Mouse (Mus musculus): ENCODE measurements at regions not wholly inside any gene's neighbourhood (a gene's known extent, or its start where the extent isn't known, plus 50 kb on each side); places are given as distances from the start of the nearest gene placed in this dataset.

DNA sequence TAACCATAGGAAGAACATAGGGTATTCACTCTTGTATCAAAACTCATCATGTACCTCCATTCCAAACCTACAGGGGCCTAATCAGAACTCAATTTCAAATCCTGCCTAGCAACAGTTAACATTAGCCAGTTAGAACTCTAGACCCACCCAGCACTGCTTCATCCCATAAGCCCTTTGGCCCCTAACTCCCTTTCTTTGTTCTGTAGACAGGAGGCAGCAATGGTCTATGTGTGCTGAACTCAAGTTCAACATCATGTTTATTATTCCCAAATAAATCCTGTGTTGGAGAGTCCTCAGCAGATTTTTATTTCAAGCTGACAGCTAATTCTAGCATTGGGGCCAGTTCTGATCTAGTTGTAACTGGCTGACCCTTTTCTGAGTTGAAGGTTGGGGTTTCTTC lies 112.2 kb downstream of the Ipo8 start:
- Histone ChIP-seq H3K36me3 (ENCODE audit: control insufficient read depth, insufficient read depth) (no peaks in the 10 kb centered on the region), H3ac (ENCODE audit: control insufficient read depth, insufficient read length) (no peak overlapping the region)
- no peak for TF ChIP-seq POLR2A (IDR thresholded peaks at IDR 0.05; ENCODE audit: insufficient read length, low read depth)
- TF ChIP-seq USF1 (IDR thresholded peaks at IDR 0.05; ENCODE audit: low read depth): no peak
- TF ChIP-seq SRF (IDR thresholded peaks at IDR 0.05; ENCODE audit: control insufficient read depth, insufficient read length, low read depth): no peak

DNA sequence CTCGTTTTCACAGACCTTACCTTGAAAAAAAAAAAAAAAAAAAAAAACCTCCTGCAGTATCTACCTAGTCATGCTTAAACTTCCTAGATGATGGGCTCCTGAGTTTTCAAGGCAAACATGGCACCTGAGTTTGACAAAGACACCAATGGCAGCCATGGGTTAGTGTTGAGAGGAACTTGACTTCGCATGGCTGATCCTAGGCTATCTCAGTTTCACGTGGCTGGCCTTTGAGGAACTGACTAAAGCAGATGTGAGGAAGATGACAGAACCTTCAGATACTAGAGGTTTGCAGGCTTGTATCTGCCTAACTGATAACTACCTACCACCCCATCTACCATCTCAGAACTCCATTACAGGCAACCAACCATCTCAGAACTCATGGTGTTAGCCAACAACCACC lies 120.9 kb downstream of the Ipo8 start:
- H3K4me3 ChIP-seq: no peak overlapping the region
- H3K79me2 ChIP-seq (ENCODE audit: control insufficient read depth, insufficient read depth): no peaks in the 10 kb centered on the region
- H3K27me3 ChIP-seq (ENCODE audit: control insufficient read depth, insufficient read depth, insufficient read length): no peaks in the 10 kb centered on the region
- H3K36me3 ChIP-seq (ENCODE audit: control insufficient read depth, insufficient read depth): no peaks in the 10 kb centered on the region
- no peak overlapping the region for H3ac ChIP-seq (ENCODE audit: control insufficient read depth, insufficient read length)
- TF ChIP-seq MYOG (IDR thresholded peaks at IDR 0.05; ENCODE audit: control insufficient read depth in 1 of 3, insufficient read depth in 1 of 3, insufficient read length in 2 of 3, low read depth in 2 of 3): no peak
- TF ChIP-seq REST (IDR thresholded peaks at IDR 0.05; ENCODE audit: insufficient read depth, insufficient read length): no peak
- no peak for TF ChIP-seq POLR2A (IDR thresholded peaks at IDR 0.05; ENCODE audit: insufficient read length, low read depth)
- TF ChIP-seq TCF12 (IDR thresholded peaks at IDR 0.05; ENCODE audit: insufficient read depth, poor library complexity, severe bottlenecking): no peak
- no peak for TF ChIP-seq MAX (IDR thresholded peaks at IDR 0.05; ENCODE audit: low read depth)
- no peak for TF ChIP-seq TCF3 (IDR thresholded peaks at IDR 0.05; ENCODE audit: insufficient read length, low read depth)
- no peak for TF ChIP-seq POLR2AphosphoS2 (IDR thresholded peaks at IDR 0.05; ENCODE audit: insufficient read length, low read depth)
- no peak for TF ChIP-seq CEBPB (IDR thresholded peaks at IDR 0.05; ENCODE audit: insufficient read depth, poor library complexity, severe bottlenecking)
- no peak overlapping the region for H3K4me2 ChIP-seq (ENCODE audit: low read depth)

More for the DNA sequence above, 112.2 kb downstream of the Ipo8 start:
- Histone ChIP-seq H3K4me2 (ENCODE audit: low read depth) (no peak overlapping the region), H3K27me3 (ENCODE audit: control insufficient read depth, insufficient read depth, insufficient read length) (no peaks in the 10 kb centered on the region), H3K4me3 (no peak overlapping the region), H3K79me2 (ENCODE audit: control insufficient read depth, insufficient read depth) (no peaks in the 10 kb centered on the region)

GRCm38 (mm10) chr6:148708389-148708788 lies 122.9 kb downstream of the Ipo8 start:
- Histone ChIP-seq H3K79me2 (ENCODE audit: control insufficient read depth, insufficient read depth) (no peaks in the 10 kb centered on the region), H3K36me3 (ENCODE audit: control insufficient read depth, insufficient read depth) (no peaks in the 10 kb centered on the region), H3K27me3 (ENCODE audit: control insufficient read depth, insufficient read depth, insufficient read length) (no peaks in the 10 kb centered on the region), H3ac (ENCODE audit: control insufficient read depth, insufficient read length) (no peak overlapping the region), H3K4me3 (no peak overlapping the region), H3K4me2 (ENCODE audit: low read depth) (no peak overlapping the region)
- TF ChIP-seq MYOG (IDR thresholded peaks at IDR 0.05; ENCODE audit: control insufficient read depth in 1 of 3, insufficient read depth in 1 of 3, insufficient read length in 2 of 3, low read depth in 2 of 3) (no peak), E2F4 (IDR thresholded peaks at IDR 0.05; ENCODE audit: insufficient read depth) (no peak), MYOD1 (IDR thresholded peaks at IDR 0.05; ENCODE audit: control insufficient read depth in 1 of 3, insufficient read length in 2 of 3, low read depth in 2 of 3) (no peak), POLR2AphosphoS2 (IDR thresholded peaks at IDR 0.05; ENCODE audit: insufficient read length, low read depth) (no peak), CEBPB (IDR thresholded peaks at IDR 0.05; ENCODE audit: insufficient read depth, poor library complexity, severe bottlenecking) (no peak), POLR2A (IDR thresholded peaks at IDR 0.05; ENCODE audit: insufficient read length, low read depth) (no peak), TCF3 (IDR thresholded peaks at IDR 0.05; ENCODE audit: insufficient read length, low read depth) (no peak), REST (IDR thresholded peaks at IDR 0.05; ENCODE audit: insufficient read depth, insufficient read length) (no peak), MAX (IDR thresholded peaks at IDR 0.05; ENCODE audit: low read depth) (no peak), SRF (IDR thresholded peaks at IDR 0.05; ENCODE audit: control insufficient read depth, insufficient read length, low read depth) (no peak), USF1 (IDR thresholded peaks at IDR 0.05; ENCODE audit: low read depth) (no peak), TCF12 (IDR thresholded peaks at IDR 0.05; ENCODE audit: insufficient read depth, poor library complexity, severe bottlenecking) (no peak)

- no peaks in the 10 kb centered on the region for H3K79me2 ChIP-seq (ENCODE audit: control insufficient read depth, insufficient read depth)
- H3K36me3 ChIP-seq (ENCODE audit: control insufficient read depth, insufficient read depth): no peaks in the 10 kb centered on the region
- H3ac ChIP-seq (ENCODE audit: control insufficient read depth, insufficient read length): no peak overlapping the region
- no peak overlapping the region for H3K4me2 ChIP-seq (ENCODE audit: low read depth)
- TF ChIP-seq POLR2A (IDR thresholded peaks at IDR 0.05; ENCODE audit: insufficient read length, low read depth): no peak
- TF ChIP-seq USF1 (IDR thresholded peaks at IDR 0.05; ENCODE audit: low read depth): no peak
- no peaks in the 10 kb centered on the region for H3K27me3 ChIP-seq (ENCODE audit: control insufficient read depth, insufficient read depth, insufficient read length)
- no peak overlapping the region for H3K4me3 ChIP-seq
These were observed 125.6 kb downstream of the Ipo8 start for GRCm38 (mm10) chr6:148705711-148706110.

DNA sequence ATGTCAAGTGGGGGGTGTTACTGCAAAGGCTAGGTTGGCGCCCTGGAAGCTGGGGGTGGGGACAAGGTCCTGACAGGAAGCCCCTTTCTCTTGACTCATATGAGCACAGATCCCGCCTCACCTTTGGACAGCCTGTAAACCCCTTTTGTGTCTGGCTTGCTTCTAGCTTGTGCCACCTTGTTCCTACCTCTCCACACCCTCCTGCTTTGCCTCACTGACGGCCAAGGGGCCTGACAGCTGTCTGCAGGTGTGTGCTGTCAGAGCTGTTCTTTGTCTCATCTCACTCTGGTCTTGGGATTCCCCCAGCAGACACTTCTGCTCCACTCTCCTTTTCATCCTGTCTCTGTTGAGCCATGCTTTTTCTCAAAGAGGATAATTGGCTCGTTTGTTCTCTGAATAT lies 137.9 kb downstream of the Ipo8 start:
- no peaks in the 10 kb centered on the region for H3K36me3 ChIP-seq (ENCODE audit: control insufficient read depth, insufficient read depth)

More for the DNA sequence above, 137.9 kb downstream of the Ipo8 start:
- no peak overlapping the region for H3K4me3 ChIP-seq
- no peaks in the 10 kb centered on the region for H3K79me2 ChIP-seq (ENCODE audit: control insufficient read depth, insufficient read depth)
- no peak overlapping the region for H3ac ChIP-seq (ENCODE audit: control insufficient read depth, insufficient read length)
- no peak for TF ChIP-seq TCF12 (IDR thresholded peaks at IDR 0.05; ENCODE audit: insufficient read depth, poor library complexity, severe bottlenecking)
- no peak for TF ChIP-seq REST (IDR thresholded peaks at IDR 0.05; ENCODE audit: insufficient read depth, insufficient read length)
- TF ChIP-seq MAX (IDR thresholded peaks at IDR 0.05; ENCODE audit: low read depth): no peak
- TF ChIP-seq POLR2A (IDR thresholded peaks at IDR 0.05; ENCODE audit: insufficient read length, low read depth): no peak
- TF ChIP-seq MYOD1 (IDR thresholded peaks at IDR 0.05; ENCODE audit: control insufficient read depth in 1 of 3, insufficient read length in 2 of 3, low read depth in 2 of 3): no peak
- no peak for TF ChIP-seq SRF (IDR thresholded peaks at IDR 0.05; ENCODE audit: control insufficient read depth, insufficient read length, low read depth)
- no peak for TF ChIP-seq E2F4 (IDR thresholded peaks at IDR 0.05; ENCODE audit: insufficient read depth)
- TF ChIP-seq MYOG (IDR thresholded peaks at IDR 0.05; ENCODE audit: control insufficient read depth in 1 of 3, insufficient read depth in 1 of 3, insufficient read length in 2 of 3, low read depth in 2 of 3): no peak
- TF ChIP-seq TCF3 (IDR thresholded peaks at IDR 0.05; ENCODE audit: insufficient read length, low read depth): no peak
- TF ChIP-seq POLR2AphosphoS2 (IDR thresholded peaks at IDR 0.05; ENCODE audit: insufficient read length, low read depth): no peak
- no peaks in the 10 kb centered on the region for H3K27me3 ChIP-seq (ENCODE audit: control insufficient read depth, insufficient read depth, insufficient read length)
- no peak overlapping the region for H3K4me2 ChIP-seq (ENCODE audit: low read depth)
